Mouse (Mus musculus): ENCODE measurements at regions not wholly inside any gene's neighbourhood (a gene's known extent, or its start where the extent isn't known, plus 50 kb on each side); places are given as distances from the start of the nearest gene placed in this dataset.

GRCm38 (mm10) chr3:149518928-149519574, 528.7 kb upstream of the Adgrl2 start:
- ATAC-seq (replicated peaks; ENCODE audit: low FRiP score, poor library complexity, severe bottlenecking) = no peak

- ATAC-seq (replicated peaks; ENCODE audit: low FRiP score, poor library complexity, severe bottlenecking) = no peak
Observed at GRCm38 (mm10) chr3:149517537-149517936, 527.2 kb upstream of the Adgrl2 start.

- no peak for ATAC-seq (replicated peaks; ENCODE audit: low FRiP score, poor library complexity, severe bottlenecking)
Observed at GRCm38 (mm10) chr3:149509178-149509577, 518.8 kb upstream of the Adgrl2 start.

GRCm38 (mm10) chr3:149508671-149509070, 518.3 kb upstream of the Adgrl2 start:
- ATAC-seq (replicated peaks; ENCODE audit: low FRiP score, poor library complexity, severe bottlenecking) = no peak

GRCm38 (mm10) chr3:149505692-149506091, 515.3 kb upstream of the Adgrl2 start:
- ATAC-seq (replicated peaks; ENCODE audit: low FRiP score, poor library complexity, severe bottlenecking) = no peak

- no peak for ATAC-seq (replicated peaks; ENCODE audit: low FRiP score, poor library complexity, severe bottlenecking)
Observed at GRCm38 (mm10) chr3:149503992-149504391, 513.6 kb upstream of the Adgrl2 start.

- no peak for ATAC-seq (replicated peaks; ENCODE audit: low FRiP score, poor library complexity, severe bottlenecking)
Observed at GRCm38 (mm10) chr3:149500130-149500529, 509.8 kb upstream of the Adgrl2 start.

- ATAC-seq (replicated peaks; ENCODE audit: low FRiP score, poor library complexity, severe bottlenecking) = no peak
Observed at GRCm38 (mm10) chr3:149498765-149499164, 508.4 kb upstream of the Adgrl2 start.

GRCm38 (mm10) chr3:149496829-149497471, 506.6 kb upstream of the Adgrl2 start:
- ATAC-seq (replicated peaks; ENCODE audit: low FRiP score, poor library complexity, severe bottlenecking) = no peak

GRCm38 (mm10) chr3:149496122-149496521, 505.8 kb upstream of the Adgrl2 start:
- no peak for ATAC-seq (replicated peaks; ENCODE audit: low FRiP score, poor library complexity, severe bottlenecking)

GRCm38 (mm10) chr3:149488147-149488546, 497.8 kb upstream of the Adgrl2 start:
- no peak for ATAC-seq (replicated peaks; ENCODE audit: low FRiP score, poor library complexity, severe bottlenecking)

- no peak for ATAC-seq (replicated peaks; ENCODE audit: low FRiP score, poor library complexity, severe bottlenecking)
Observed at GRCm38 (mm10) chr3:149485406-149485805, 495.1 kb upstream of the Adgrl2 start.

GRCm38 (mm10) chr3:149484319-149484718, 494.0 kb upstream of the Adgrl2 start:
- no peak for ATAC-seq (replicated peaks; ENCODE audit: low FRiP score, poor library complexity, severe bottlenecking)

GRCm38 (mm10) chr3:149476151-149476550, 485.8 kb upstream of the Adgrl2 start:
- ATAC-seq (replicated peaks; ENCODE audit: low FRiP score, poor library complexity, severe bottlenecking) = no peak

GRCm38 (mm10) chr3:149466973-149467372, 476.6 kb upstream of the Adgrl2 start:
- no peak for ATAC-seq (replicated peaks; ENCODE audit: low FRiP score, poor library complexity, severe bottlenecking)

GRCm38 (mm10) chr3:149464603-149465002, 474.2 kb upstream of the Adgrl2 start:
- no peak for ATAC-seq (replicated peaks; ENCODE audit: low FRiP score, poor library complexity, severe bottlenecking)

GRCm38 (mm10) chr3:149462121-149462541, 471.8 kb upstream of the Adgrl2 start:
- ATAC-seq (replicated peaks; ENCODE audit: low FRiP score, poor library complexity, severe bottlenecking) = no peak

- no peak for ATAC-seq (replicated peaks; ENCODE audit: low FRiP score, poor library complexity, severe bottlenecking)
Observed at GRCm38 (mm10) chr3:149461613-149462012, 471.3 kb upstream of the Adgrl2 start.

- ATAC-seq (replicated peaks; ENCODE audit: low FRiP score, poor library complexity, severe bottlenecking) = no peak
Observed at GRCm38 (mm10) chr3:149449376-149449775, 459.0 kb upstream of the Adgrl2 start.

GRCm38 (mm10) chr3:149445991-149446564, 455.7 kb upstream of the Adgrl2 start:
- no peak for ATAC-seq (replicated peaks; ENCODE audit: low FRiP score, poor library complexity, severe bottlenecking)

- ATAC-seq (replicated peaks; ENCODE audit: low FRiP score, poor library complexity, severe bottlenecking) = no peak
Observed at GRCm38 (mm10) chr3:149444854-149445577, 454.7 kb upstream of the Adgrl2 start.
